Mouse (Mus musculus): ENCODE measurements at regions not wholly inside any gene's neighbourhood (a gene's known extent, or its start where the extent isn't known, plus 50 kb on each side); places are given as distances from the start of the nearest gene placed in this dataset.

DNA sequence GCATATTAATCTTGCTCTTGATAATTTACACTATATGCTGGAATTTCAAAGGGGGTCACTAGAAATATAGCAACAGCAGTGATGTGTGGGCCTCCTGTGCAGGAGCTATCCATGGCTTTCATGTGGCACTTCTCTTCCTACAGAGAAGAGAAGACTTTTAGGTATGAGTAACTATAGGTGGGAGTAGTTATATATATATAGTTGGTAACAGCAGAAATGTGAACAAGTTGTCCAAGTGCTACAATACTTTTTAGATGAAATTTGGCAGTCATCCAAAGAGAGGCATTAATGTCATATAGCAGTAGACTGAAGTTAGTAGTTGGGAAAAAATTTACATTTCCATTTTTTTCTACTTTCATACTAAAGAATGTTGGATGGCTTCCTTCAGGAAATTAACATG, 593.4 kb upstream of the Slc39a10 start:
- H3K27me3 ChIP-seq (ENCODE audit: control insufficient read depth, insufficient read depth, low read length) = no peaks in the 10 kb centered on the region
- H3K36me3 ChIP-seq (ENCODE audit: control insufficient read depth, insufficient read depth, low read length) = no peaks in the 10 kb centered on the region
- no peak overlapping the region for H3K27ac ChIP-seq (ENCODE audit: low read depth, low read length)
- DNase-seq (ENCODE audit: low spot score, missing footprints) = no peak
- no peaks in the 10 kb centered on the region for H3K4me1 ChIP-seq (ENCODE audit: control insufficient read depth, insufficient read depth, low read length)
- H3K9me3 ChIP-seq (ENCODE audit: control insufficient read depth, low read length) = no peaks in the 10 kb centered on the region
- no peak overlapping the region for H3K4me2 ChIP-seq
- ATAC-seq (ENCODE audit: low FRiP score) = no peak
- H3K4me3 ChIP-seq (ENCODE audit: low read depth, low read length) = no peak overlapping the region
- no peak overlapping the region for H3K9ac ChIP-seq (ENCODE audit: low read length)

DNA sequence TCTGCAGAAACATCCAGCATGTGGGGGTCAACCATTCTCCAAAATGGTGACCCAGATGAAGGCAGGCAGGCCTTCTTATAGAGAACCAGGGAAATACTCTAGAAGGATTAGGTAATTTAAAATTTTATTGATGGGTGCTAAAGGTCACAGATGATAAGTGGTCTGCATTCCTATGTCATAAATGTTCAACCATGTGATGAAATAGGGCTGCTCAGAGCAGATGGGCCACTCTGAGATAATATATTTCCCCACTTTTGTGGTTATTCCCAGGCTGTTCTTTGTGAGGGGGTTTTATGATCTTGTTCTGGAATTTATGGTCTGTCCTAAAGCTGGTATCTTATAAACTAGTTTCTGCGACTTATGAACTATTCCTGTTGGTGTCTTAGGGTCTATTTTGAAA, 586.4 kb upstream of the Slc39a10 start:
- no peak for ATAC-seq (ENCODE audit: low FRiP score)
- no peak for DNase-seq (ENCODE audit: low spot score, missing footprints)
- no peaks in the 10 kb centered on the region for H3K36me3 ChIP-seq (ENCODE audit: control insufficient read depth, insufficient read depth, low read length)
- 82% methylated on average over 1 of the region's 1 CpGs for WGBS
- H3K27me3 ChIP-seq (ENCODE audit: control insufficient read depth, insufficient read depth, low read length) = no peaks in the 10 kb centered on the region
- H3K9me3 ChIP-seq (ENCODE audit: control insufficient read depth, low read length) = no peaks in the 10 kb centered on the region
- no peak overlapping the region for H3K9ac ChIP-seq (ENCODE audit: low read length)
- H3K4me1 ChIP-seq (ENCODE audit: control insufficient read depth, insufficient read depth, low read length) = no peaks in the 10 kb centered on the region
- H3K4me2 ChIP-seq = no peak overlapping the region
- no peak overlapping the region for H3K27ac ChIP-seq (ENCODE audit: low read depth, low read length)
- no peak overlapping the region for H3K4me3 ChIP-seq (ENCODE audit: low read depth, low read length)

DNA sequence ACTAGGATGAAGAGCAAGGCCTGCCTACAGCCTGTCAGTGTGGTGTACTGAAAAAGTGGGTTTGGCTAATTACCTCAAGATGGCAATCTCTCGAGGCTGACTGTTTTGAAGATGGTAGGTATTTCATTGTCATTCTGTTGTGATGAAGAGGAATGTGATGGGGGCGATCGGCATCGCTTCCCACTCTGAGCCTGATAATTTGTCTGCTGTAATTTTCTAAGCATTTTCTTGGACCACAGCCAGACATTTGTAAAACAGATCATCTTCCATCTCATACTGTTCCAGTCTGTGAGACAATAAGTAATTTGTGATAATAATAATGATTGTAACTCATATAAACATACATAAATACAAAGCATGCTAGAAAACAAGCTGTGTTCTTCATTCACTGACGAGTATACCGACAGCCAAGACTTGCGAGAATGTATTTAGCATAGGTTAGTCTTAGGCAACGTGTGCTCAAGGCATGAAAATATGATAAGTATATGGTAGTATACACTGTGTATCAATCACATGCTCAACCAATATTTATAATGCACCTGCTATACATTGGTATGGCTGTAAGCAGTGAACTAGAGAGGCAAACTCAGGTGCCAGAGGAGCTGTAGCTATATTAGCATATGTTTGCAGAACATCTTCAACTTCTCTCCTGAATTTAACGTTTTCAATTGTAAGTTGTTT, 574.1 kb upstream of the Slc39a10 start:
- no peak overlapping the region for H3K27ac ChIP-seq (ENCODE audit: low read depth, low read length)
- no peaks in the 10 kb centered on the region for H3K4me1 ChIP-seq (ENCODE audit: control insufficient read depth, insufficient read depth, low read length)
- no peaks in the 10 kb centered on the region for H3K9me3 ChIP-seq (ENCODE audit: control insufficient read depth, low read length)
- DNase-seq (ENCODE audit: low spot score, missing footprints) (no peak), ATAC-seq (ENCODE audit: low FRiP score) (no peak)
- H3K27me3 ChIP-seq (ENCODE audit: control insufficient read depth, insufficient read depth, low read length) = no peaks in the 10 kb centered on the region
- no peak overlapping the region for H3K9ac ChIP-seq (ENCODE audit: low read length)
- no peaks in the 10 kb centered on the region for H3K36me3 ChIP-seq (ENCODE audit: control insufficient read depth, insufficient read depth, low read length)
- no peak overlapping the region for H3K4me2 ChIP-seq
- H3K4me3 ChIP-seq (ENCODE audit: low read depth, low read length) = no peak overlapping the region
- 82% methylated on average over 9 of the region's 9 CpGs for WGBS

DNA sequence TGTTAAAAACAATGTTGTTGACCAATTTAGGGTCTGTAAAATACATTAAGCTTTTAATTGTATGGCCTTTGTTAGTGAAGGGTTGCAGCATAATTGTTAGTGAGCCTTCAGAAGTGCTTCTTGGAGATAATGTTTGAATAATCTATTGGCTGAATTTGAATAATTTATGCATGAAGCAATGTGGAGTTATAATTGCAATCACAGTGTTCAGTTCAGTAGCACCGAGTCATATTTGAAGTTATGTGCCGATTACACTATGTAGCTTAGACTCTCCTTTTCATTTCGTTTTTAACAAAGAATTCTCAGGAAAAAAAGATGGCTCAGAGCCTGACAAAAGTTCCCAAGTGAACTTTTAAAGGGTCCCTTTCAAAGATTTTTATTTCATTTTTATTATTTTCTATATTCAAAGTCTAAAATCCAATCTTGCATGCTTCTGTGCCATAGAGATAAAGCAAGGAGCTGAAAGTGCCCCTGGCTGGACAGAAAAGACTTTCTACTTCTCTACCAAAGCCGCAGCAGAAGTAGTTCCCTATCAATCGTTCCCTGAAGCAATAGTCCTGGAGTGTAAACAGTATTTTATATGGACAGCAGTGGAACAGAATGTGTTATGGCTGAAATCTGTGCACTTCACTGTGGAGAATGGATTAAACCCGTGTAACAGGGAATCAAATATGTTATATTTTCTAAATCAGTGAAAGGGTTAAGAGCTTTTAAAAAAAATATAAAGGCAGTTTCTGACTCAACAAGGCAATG, 556.3 kb upstream of the Slc39a10 start:
- H3K9ac ChIP-seq (ENCODE audit: low read length) = no peak overlapping the region
- 77% methylated on average over 6 of the region's 6 CpGs for WGBS
- no peak overlapping the region for H3K27ac ChIP-seq (ENCODE audit: low read depth, low read length)
- H3K4me1 ChIP-seq (ENCODE audit: control insufficient read depth, insufficient read depth, low read length) = no peaks in the 10 kb centered on the region
- H3K4me2 ChIP-seq = no peak overlapping the region
- DNase-seq (ENCODE audit: low spot score, missing footprints) (no peak), ATAC-seq (ENCODE audit: low FRiP score) (no peak)
- no peak overlapping the region for H3K4me3 ChIP-seq (ENCODE audit: low read depth, low read length)
- H3K36me3 ChIP-seq (ENCODE audit: control insufficient read depth, insufficient read depth, low read length) = no peaks in the 10 kb centered on the region
- no peaks in the 10 kb centered on the region for H3K27me3 ChIP-seq (ENCODE audit: control insufficient read depth, insufficient read depth, low read length)
- no peaks in the 10 kb centered on the region for H3K9me3 ChIP-seq (ENCODE audit: control insufficient read depth, low read length)

DNA sequence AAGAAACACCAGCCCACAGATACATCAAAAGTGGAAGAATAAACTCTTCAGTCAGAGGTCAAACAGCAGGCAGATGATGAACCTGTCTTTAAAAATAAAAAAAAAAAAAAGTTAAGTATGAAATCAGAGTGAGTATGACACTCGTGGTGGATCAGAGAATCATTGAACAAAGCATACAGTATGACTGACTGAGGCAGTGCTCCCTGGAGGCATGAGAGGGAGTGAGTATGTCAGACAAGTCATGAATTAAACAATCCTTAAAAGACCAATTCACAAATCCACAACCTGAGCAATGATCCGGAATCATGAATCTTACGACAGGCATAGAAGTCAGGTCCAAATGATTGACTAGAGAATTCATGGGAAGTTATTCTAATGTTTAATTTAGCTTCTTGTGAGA, 555.4 kb upstream of the Slc39a10 start:
- ATAC-seq (ENCODE audit: low FRiP score) (no peak), DNase-seq (ENCODE audit: low spot score, missing footprints) (no peak)
- H3K9me3 ChIP-seq (ENCODE audit: control insufficient read depth, low read length) = no peaks in the 10 kb centered on the region
- no peak overlapping the region for H3K4me2 ChIP-seq
- H3K27me3 ChIP-seq (ENCODE audit: control insufficient read depth, insufficient read depth, low read length) = no peaks in the 10 kb centered on the region
- H3K27ac ChIP-seq (ENCODE audit: low read depth, low read length) = no peak overlapping the region
- no peak overlapping the region for H3K4me3 ChIP-seq (ENCODE audit: low read depth, low read length)
- H3K9ac ChIP-seq (ENCODE audit: low read length) = no peak overlapping the region
- WGBS = 80% methylated on average over 3 of the region's 3 CpGs
- H3K4me1 ChIP-seq (ENCODE audit: control insufficient read depth, insufficient read depth, low read length) = no peaks in the 10 kb centered on the region
- no peaks in the 10 kb centered on the region for H3K36me3 ChIP-seq (ENCODE audit: control insufficient read depth, insufficient read depth, low read length)

DNA sequence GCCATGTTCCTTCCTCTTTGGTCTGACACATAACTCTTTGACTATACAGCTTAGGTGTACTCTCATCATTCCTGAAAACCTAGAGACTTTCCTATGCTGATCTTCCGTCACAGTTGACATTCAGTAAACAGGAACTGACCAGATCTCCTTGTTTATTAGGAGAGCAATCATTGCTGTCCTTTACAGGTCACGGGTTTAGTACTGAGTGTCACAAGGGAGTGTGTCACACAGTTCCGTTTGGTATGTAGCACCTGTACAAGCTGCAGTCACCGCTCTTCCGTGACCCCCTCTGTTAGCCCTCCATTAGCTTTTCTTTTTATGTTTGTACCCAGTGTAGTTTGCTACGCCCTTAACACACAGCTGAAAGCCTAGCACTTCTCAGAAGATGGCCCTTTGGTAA, 553.4 kb upstream of the Slc39a10 start:
- ATAC-seq (ENCODE audit: low FRiP score) (no peak), DNase-seq (ENCODE audit: low spot score, missing footprints) (no peak)
- no peak overlapping the region for H3K9ac ChIP-seq (ENCODE audit: low read length)
- no peak overlapping the region for H3K27ac ChIP-seq (ENCODE audit: low read depth, low read length)
- 72% methylated on average over 6 of the region's 6 CpGs for WGBS
- H3K27me3 ChIP-seq (ENCODE audit: control insufficient read depth, insufficient read depth, low read length) = no peaks in the 10 kb centered on the region
- H3K9me3 ChIP-seq (ENCODE audit: control insufficient read depth, low read length) = no peaks in the 10 kb centered on the region
- H3K4me2 ChIP-seq = no peak overlapping the region
- H3K36me3 ChIP-seq (ENCODE audit: control insufficient read depth, insufficient read depth, low read length) = no peaks in the 10 kb centered on the region
- no peaks in the 10 kb centered on the region for H3K4me1 ChIP-seq (ENCODE audit: control insufficient read depth, insufficient read depth, low read length)
- H3K4me3 ChIP-seq (ENCODE audit: low read depth, low read length) = no peak overlapping the region

DNA sequence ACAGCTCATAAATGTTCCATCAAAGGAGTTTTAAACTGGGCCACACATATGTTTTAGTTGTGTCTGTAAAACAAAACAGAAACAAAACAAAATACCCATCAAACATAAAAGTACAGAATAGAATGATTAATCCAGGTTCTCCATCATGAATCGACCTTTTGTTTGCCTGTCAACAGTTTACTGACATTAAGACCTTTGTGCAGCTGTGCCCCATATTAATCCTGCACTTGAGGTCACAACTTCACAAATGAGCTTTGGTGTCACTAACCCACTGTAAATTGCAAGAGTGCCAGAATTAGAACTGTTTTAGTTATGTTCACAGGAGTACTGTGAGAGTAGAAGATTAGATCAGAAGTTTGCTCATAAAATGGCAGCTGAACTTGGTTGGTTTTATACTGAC, 540.2 kb upstream of the Slc39a10 start:
- Histone ChIP-seq H3K4me2 (no peak overlapping the region), H3K27ac (ENCODE audit: low read depth, low read length) (no peak overlapping the region), H3K4me1 (ENCODE audit: control insufficient read depth, insufficient read depth, low read length) (no peaks in the 10 kb centered on the region), H3K9me3 (ENCODE audit: control insufficient read depth, low read length) (no peaks in the 10 kb centered on the region), H3K4me3 (ENCODE audit: low read depth, low read length) (no peak overlapping the region), H3K27me3 (ENCODE audit: control insufficient read depth, insufficient read depth, low read length) (no peaks in the 10 kb centered on the region), H3K36me3 (ENCODE audit: control insufficient read depth, insufficient read depth, low read length) (no peaks in the 10 kb centered on the region), H3K9ac (ENCODE audit: low read length) (no peak overlapping the region)
- WGBS = 72% methylated on average over 1 of the region's 1 CpGs
- no peak for ATAC-seq (ENCODE audit: low FRiP score)
- DNase-seq (ENCODE audit: low spot score, missing footprints) = no peak

DNA sequence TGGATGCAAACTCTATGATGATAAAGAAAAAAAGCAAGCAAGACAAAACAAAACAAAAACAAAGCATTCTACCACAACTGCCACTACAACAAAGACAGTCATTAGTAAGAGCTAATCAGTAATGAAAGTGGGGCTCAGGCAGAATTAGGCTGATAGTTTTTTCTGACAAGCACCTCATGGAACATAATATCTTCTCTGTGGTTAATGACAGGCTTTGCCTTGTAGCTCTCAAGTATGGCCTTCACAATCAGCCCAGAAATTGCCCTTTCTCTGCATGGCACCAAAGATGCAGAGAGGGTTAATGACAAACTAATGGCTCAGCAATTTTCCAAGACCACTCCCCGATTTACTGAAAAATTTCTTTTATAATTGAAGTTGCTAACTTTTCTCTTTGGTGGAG, 512.5 kb upstream of the Slc39a10 start:
- no peak overlapping the region for H3K27ac ChIP-seq (ENCODE audit: low read depth, low read length)
- no peaks in the 10 kb centered on the region for H3K9me3 ChIP-seq (ENCODE audit: control insufficient read depth, low read length)
- WGBS = 85% methylated on average over 1 of the region's 1 CpGs
- no peaks in the 10 kb centered on the region for H3K27me3 ChIP-seq (ENCODE audit: control insufficient read depth, insufficient read depth, low read length)
- no peaks in the 10 kb centered on the region for H3K4me1 ChIP-seq (ENCODE audit: control insufficient read depth, insufficient read depth, low read length)
- no peak overlapping the region for H3K9ac ChIP-seq (ENCODE audit: low read length)
- DNase-seq (ENCODE audit: low spot score, missing footprints) (no peak), ATAC-seq (ENCODE audit: low FRiP score) (no peak)
- H3K36me3 ChIP-seq (ENCODE audit: control insufficient read depth, insufficient read depth, low read length) = no peaks in the 10 kb centered on the region
- no peak overlapping the region for H3K4me2 ChIP-seq
- H3K4me3 ChIP-seq (ENCODE audit: low read depth, low read length) = no peak overlapping the region

DNA sequence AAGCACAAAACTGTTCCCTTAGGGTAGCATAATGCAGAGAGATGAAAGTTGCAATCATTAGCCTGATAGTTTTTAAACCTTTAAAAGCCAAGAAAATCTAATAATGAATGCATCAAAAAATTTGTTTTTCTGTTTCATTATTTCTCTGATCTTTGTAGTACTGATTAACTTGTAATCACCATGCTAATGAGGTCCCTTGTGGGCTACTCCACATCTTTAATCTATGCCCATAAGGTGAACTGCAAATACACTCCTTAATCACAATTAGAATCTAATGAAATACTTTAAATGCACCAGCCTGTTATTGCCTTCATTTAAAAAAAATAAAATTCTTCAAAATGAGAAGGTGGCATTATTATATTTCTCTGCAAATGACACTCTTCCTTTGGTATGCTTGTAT, 493.9 kb upstream of the Slc39a10 start:
- DNase-seq (ENCODE audit: low spot score, missing footprints) (no peak), ATAC-seq (ENCODE audit: low FRiP score) (no peak)
- H3K27me3 ChIP-seq (ENCODE audit: control insufficient read depth, insufficient read depth, low read length) = no peaks in the 10 kb centered on the region
- no peaks in the 10 kb centered on the region for H3K4me1 ChIP-seq (ENCODE audit: control insufficient read depth, insufficient read depth, low read length)
- H3K4me3 ChIP-seq (ENCODE audit: low read depth, low read length) = no peak overlapping the region
- no peaks in the 10 kb centered on the region for H3K9me3 ChIP-seq (ENCODE audit: control insufficient read depth, low read length)
- H3K27ac ChIP-seq (ENCODE audit: low read depth, low read length) = no peak overlapping the region
- H3K36me3 ChIP-seq (ENCODE audit: control insufficient read depth, insufficient read depth, low read length) = no peaks in the 10 kb centered on the region
- no peak overlapping the region for H3K4me2 ChIP-seq
- no peak overlapping the region for H3K9ac ChIP-seq (ENCODE audit: low read length)

Measured in midbrain, embryonic 11.5 days (tissue).